Mouse (Mus musculus): Measurements from ENCODE around the gene Thoc6.

Thoc6 gene

GRCm38 (mm10) chr17:23677236-23677679 is 3.6 kb upstream of the Thoc6 start, which contains the start of gene Tnfrsf12a:
Gene Tnfrsf12a, minus strand, starts transcription at chr17:23677468.
- DNase-seq (ENCODE audit: extremely low spot score, low read depth, low spot score): no peak

- DNase-seq (ENCODE audit: extremely low spot score, low read depth, low spot score): no peak
These were observed 2.9 kb upstream of the Thoc6 start for GRCm38 (mm10) chr17:23676473-23677031.

GRCm38 (mm10) chr17:23675564-23676281 is 2.0 kb upstream of the Thoc6 start:
- no peak for DNase-seq (ENCODE audit: extremely low spot score, low read depth, low spot score)

GRCm38 (mm10) chr17:23675127-23675526 is 1.4 kb upstream of the Thoc6 start:
- no peak for DNase-seq (ENCODE audit: extremely low spot score, low read depth, low spot score)

GRCm38 (mm10) chr17:23674271-23674952 is 730 bp upstream of the Thoc6 start:
- no peak for DNase-seq (ENCODE audit: extremely low spot score, low read depth, low spot score)

GRCm38 (mm10) chr17:23672761-23673160 is 921 bp downstream of the Thoc6 start:
- DNase-seq (ENCODE audit: extremely low spot score, low read depth, low spot score): no peak

- DNase-seq (ENCODE audit: extremely low spot score, low read depth, low spot score): no peak
These were observed 2.2 kb downstream of the Thoc6 start for GRCm38 (mm10) chr17:23671519-23671918.

- no peak for DNase-seq (ENCODE audit: extremely low spot score, low read depth, low spot score)
These were observed 3.1 kb downstream of the Thoc6 start for GRCm38 (mm10) chr17:23670516-23671074.

GRCm38 (mm10) chr17:23665511-23665910 is 8.2 kb downstream of the Thoc6 start:
- no peak for DNase-seq (ENCODE audit: extremely low spot score, low read depth, low spot score)

- peak; percentile 72 for DNase-seq (ENCODE audit: extremely low spot score, low read depth, low spot score)
These were observed 9.1 kb downstream of the Thoc6 start for GRCm38 (mm10) chr17:23664556-23665021.

GRCm38 (mm10) chr17:23661526-23661925 is 12.2 kb downstream of the Thoc6 start:
- DNase-seq (ENCODE audit: extremely low spot score, low read depth, low spot score): no peak

GRCm38 (mm10) chr17:23660876-23661200 is 12.8 kb downstream of the Thoc6 start:
- no peak for DNase-seq (ENCODE audit: extremely low spot score, low read depth, low spot score)

- no peak for DNase-seq (ENCODE audit: extremely low spot score, low read depth, low spot score)
These were observed 13.4 kb downstream of the Thoc6 start, which contains the start of gene Bicdl2 for GRCm38 (mm10) chr17:23660117-23660875. Gene Bicdl2, plus strand, starts transcription at chr17:23660506.

- DNase-seq (ENCODE audit: extremely low spot score, low read depth, low spot score): no peak
These were observed 15.2 kb downstream of the Thoc6 start for GRCm38 (mm10) chr17:23658450-23658849.

- DNase-seq (ENCODE audit: extremely low spot score, low read depth, low spot score): no peak
These were observed 19.3 kb downstream of the Thoc6 start for GRCm38 (mm10) chr17:23654410-23654809.

GRCm38 (mm10) chr17:23654001-23654400 is 19.7 kb downstream of the Thoc6 start:
- no peak for DNase-seq (ENCODE audit: extremely low spot score, low read depth, low spot score)

GRCm38 (mm10) chr17:23653324-23653723 is 20.4 kb downstream of the Thoc6 start:
- DNase-seq (ENCODE audit: extremely low spot score, low read depth, low spot score): no peak

- DNase-seq (ENCODE audit: extremely low spot score, low read depth, low spot score): no peak
These were observed 22.3 kb downstream of the Thoc6 start for GRCm38 (mm10) chr17:23651363-23651762.

GRCm38 (mm10) chr17:23645894-23646293 is 27.8 kb downstream of the Thoc6 start:
- no peak for DNase-seq (ENCODE audit: extremely low spot score, low read depth, low spot score)

- no peak for DNase-seq (ENCODE audit: extremely low spot score, low read depth, low spot score)
These were observed 28.8 kb downstream of the Thoc6 start, which contains the start of gene Mmp25 for GRCm38 (mm10) chr17:23644613-23645495. Gene Mmp25, minus strand, starts transcription at chr17:23645277.

Data from hindlimb bud, embryonic 11.5 days (tissue).